Mouse (Mus musculus): ENCODE data around the gene 2310034G01Rik. TPM values are rescaled to one million over a fixed set of nuclear protein-coding genes. Genes with fewer than 3 reads are reported as not detected.

The 2310034G01Rik gene
- total and polyA plus RNA-seq, 3 experiments, result not detected

GRCm38 (mm10) chr19:46305432-46306267 lies 44.5 kb downstream of the 2310034G01Rik start:
- Histone ChIP-seq H3K4me1 (ENCODE audit: insufficient read depth, low read depth, low read length) (peaks cover 63% of the 10 kb centered on the region), H3K9me3 (replicated peaks) (no peaks in the 10 kb centered on the region), H3K27me3 (ENCODE audit: insufficient read depth, low read length) (peaks cover under 1% of the 10 kb centered on the region; the same call in 1 of the 2 replicates), H3K36me3 (replicated peaks) (peaks cover 50% of the 10 kb centered on the region), H3K4me3 (ENCODE audit: low read depth, low read length) (peak overlapping the region; percentile 89)
- ATAC-seq (ENCODE audit: extremely low read depth, insufficient number of reproducible peaks, low FRiP score, poor library complexity, severe bottlenecking), result 0 out of 2 replicates have a peak, but pooled peaks have one; percentile 37
- peak; percentile 92 for DNase-seq (ENCODE audit: low spot score)
- TF ChIP-seq GATA2 (IDR thresholded peaks at IDR 0.05; ENCODE audit: borderline replicate concordance, low read depth, low read length) (no peak), GATA1 (IDR thresholded peaks at IDR 0.05; ENCODE audit: borderline replicate concordance, low read length) (no peak), TAL1 (conservative IDR thresholded peaks at IDR 0.05; ENCODE audit: low read depth, low read length) (no peak), CTCF (IDR thresholded peaks at IDR 0.05; ENCODE audit: low read depth, low read length) (no peak), POLR2AphosphoS5 (IDR thresholded peaks at IDR 0.05; ENCODE audit: insufficient replicate concordance, low read depth, low read length) (no peak)

- peaks cover 62% of the 10 kb centered on the region for H3K4me1 ChIP-seq (ENCODE audit: insufficient read depth, low read depth, low read length)
- ATAC-seq (ENCODE audit: extremely low read depth, insufficient number of reproducible peaks, low FRiP score, poor library complexity, severe bottlenecking) (no peak), DNase-seq (ENCODE audit: low spot score) (no peak)
- peaks cover 43% of the 10 kb centered on the region for H3K36me3 ChIP-seq (replicated peaks)
- TF ChIP-seq CTCF (IDR thresholded peaks at IDR 0.05; ENCODE audit: low read depth, low read length) (no peak), POLR2AphosphoS5 (IDR thresholded peaks at IDR 0.05; ENCODE audit: insufficient replicate concordance, low read depth, low read length) (no peak), TAL1 (conservative IDR thresholded peaks at IDR 0.05; ENCODE audit: low read depth, low read length) (no peak), GATA1 (IDR thresholded peaks at IDR 0.05; ENCODE audit: borderline replicate concordance, low read length) (no peak), GATA2 (IDR thresholded peaks at IDR 0.05; ENCODE audit: borderline replicate concordance, low read depth, low read length) (no peak)
- H3K4me3 ChIP-seq (ENCODE audit: low read depth, low read length), result peak overlapping the region; percentile 89
- H3K27me3 ChIP-seq (ENCODE audit: insufficient read depth, low read length), result peaks cover 5% of the 10 kb centered on the region; the same call in 1 of the 2 replicates
- H3K9me3 ChIP-seq (replicated peaks), result no peaks in the 10 kb centered on the region
Measured at GRCm38 (mm10) chr19:46304908-46305333, 45.2 kb downstream of the 2310034G01Rik start.

- TF ChIP-seq CTCF (IDR thresholded peaks at IDR 0.05; ENCODE audit: low read depth, low read length) (peak; percentile 85), TAL1 (conservative IDR thresholded peaks at IDR 0.05; ENCODE audit: low read depth, low read length) (no peak)
- ATAC-seq (ENCODE audit: extremely low read depth, insufficient number of reproducible peaks, low FRiP score, poor library complexity, severe bottlenecking) (peak; percentile 76), DNase-seq (ENCODE audit: low spot score) (peak; percentile 98)
- H3K4me1 ChIP-seq (ENCODE audit: insufficient read depth, low read depth, low read length), result peaks cover 56% of the 10 kb centered on the region
- no peaks in the 10 kb centered on the region for H3K9me3 ChIP-seq (replicated peaks)
- peaks cover 37% of the 10 kb centered on the region for H3K36me3 ChIP-seq (replicated peaks)
- H3K27me3 ChIP-seq (ENCODE audit: insufficient read depth, low read length), result peaks cover 5% of the 10 kb centered on the region; the same call in 1 of the 2 replicates
- peak within 1 kb of the TSS; percentile 89 for H3K4me3 ChIP-seq (ENCODE audit: low read depth, low read length)
Measured at GRCm38 (mm10) chr19:46304216-46304841, 45.8 kb downstream of the 2310034G01Rik start, which contains the start of gene Nfkb2. Gene Nfkb2 (plus strand): TSS chr19:46304320.

GRCm38 (mm10) chr19:46303251-46304215 lies 46.6 kb downstream of the 2310034G01Rik start:
- Histone ChIP-seq H3K4me3 (ENCODE audit: low read depth, low read length) (peak overlapping the region; percentile 89; the same call in 1 of the 2 replicates), H3K4me1 (ENCODE audit: insufficient read depth, low read depth, low read length) (peaks cover 48% of the 10 kb centered on the region), H3K27me3 (ENCODE audit: insufficient read depth, low read length) (peaks cover 5% of the 10 kb centered on the region; the same call in 1 of the 2 replicates), H3K9me3 (replicated peaks) (no peaks in the 10 kb centered on the region), H3K36me3 (replicated peaks) (peaks cover 31% of the 10 kb centered on the region)
- TF ChIP-seq CTCF (IDR thresholded peaks at IDR 0.05; ENCODE audit: low read depth, low read length), result no peak
- TF ChIP-seq POLR2AphosphoS5 (IDR thresholded peaks at IDR 0.05; ENCODE audit: insufficient replicate concordance, low read depth, low read length), result no peak
- TF ChIP-seq GATA2 (IDR thresholded peaks at IDR 0.05; ENCODE audit: borderline replicate concordance, low read depth, low read length), result no peak
- TF ChIP-seq TAL1 (conservative IDR thresholded peaks at IDR 0.05; ENCODE audit: low read depth, low read length), result no peak
- no peak for TF ChIP-seq GATA1 (IDR thresholded peaks at IDR 0.05; ENCODE audit: borderline replicate concordance, low read length)
- ATAC-seq (ENCODE audit: extremely low read depth, insufficient number of reproducible peaks, low FRiP score, poor library complexity, severe bottlenecking) (no peak), DNase-seq (ENCODE audit: low spot score) (no peak)

GRCm38 (mm10) chr19:46302551-46302950 lies 47.6 kb downstream of the 2310034G01Rik start:
- TF ChIP-seq GATA1 (IDR thresholded peaks at IDR 0.05; ENCODE audit: borderline replicate concordance, low read length) (no peak), TAL1 (conservative IDR thresholded peaks at IDR 0.05; ENCODE audit: low read depth, low read length) (no peak), CTCF (IDR thresholded peaks at IDR 0.05; ENCODE audit: low read depth, low read length) (no peak), POLR2AphosphoS5 (IDR thresholded peaks at IDR 0.05; ENCODE audit: insufficient replicate concordance, low read depth, low read length) (no peak), GATA2 (IDR thresholded peaks at IDR 0.05; ENCODE audit: borderline replicate concordance, low read depth, low read length) (no peak)
- no peak overlapping the region for H3K4me3 ChIP-seq (ENCODE audit: low read depth, low read length)
- no peak for ATAC-seq (ENCODE audit: extremely low read depth, insufficient number of reproducible peaks, low FRiP score, poor library complexity, severe bottlenecking)

More at GRCm38 (mm10) chr19:46302551-46302950, 47.6 kb downstream of the 2310034G01Rik start:
- H3K4me1 ChIP-seq (ENCODE audit: insufficient read depth, low read depth, low read length), result peaks cover 38% of the 10 kb centered on the region
- H3K9me3 ChIP-seq (replicated peaks), result no peaks in the 10 kb centered on the region
- DNase-seq (ENCODE audit: low spot score), result no peak
- peaks cover 5% of the 10 kb centered on the region; the same call in 1 of the 2 replicates for H3K27me3 ChIP-seq (ENCODE audit: insufficient read depth, low read length)
- peaks cover 21% of the 10 kb centered on the region for H3K36me3 ChIP-seq (replicated peaks)
